Mouse (Mus musculus): Measurements from ENCODE around the gene Ap2a2.

DNA sequence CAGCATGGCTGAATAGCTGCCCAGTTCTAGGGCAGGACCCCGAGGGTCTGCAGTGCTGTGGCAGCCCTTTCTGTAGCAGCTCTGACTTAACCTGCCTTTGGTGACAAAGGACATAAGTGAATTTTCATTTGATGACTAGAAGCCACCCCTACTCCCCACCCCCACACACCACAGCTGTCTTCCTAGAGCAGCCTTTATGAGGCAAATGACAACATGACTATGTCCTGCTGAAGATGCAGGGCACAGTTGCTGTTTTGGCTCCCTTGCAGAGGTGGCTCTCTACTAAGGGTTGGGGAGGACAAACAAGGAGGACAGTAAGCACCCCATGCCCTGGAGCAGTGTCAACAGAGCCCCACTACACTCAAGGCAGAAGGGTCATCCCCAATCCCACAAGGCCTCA, 42.2 kb upstream of the Ap2a2 start:
- TF ChIP-seq HCFC1 (IDR thresholded peaks at IDR 0.05; ENCODE audit: borderline replicate concordance, insufficient read depth, low read length), result no peak
- TF ChIP-seq MAFK (IDR thresholded peaks at IDR 0.05; ENCODE audit: insufficient read depth, low read depth, low read length), result no peak
- no peak for TF ChIP-seq ZC3H11A (IDR thresholded peaks at IDR 0.05; ENCODE audit: borderline replicate concordance, low read depth, low read length)

All from ES-E14 (cell line).